Mouse (Mus musculus) limb, embryonic 11.5 days (tissue): ENCODE measurements around the gene Napepld. TPM values are rescaled to one million over a fixed set of nuclear protein-coding genes. Genes with fewer than 3 reads are reported as not detected.

Source experiments
- ATAC-seq: fragments of 200-750 bp; cut with Nextera tagmentation; 2 replicates; pipeline ENCODE4 v1.8.0; 2017; ENCODE audit warnings: low read depth; ENCODE audit not compliant: insufficient number of reproducible peaks, low FRiP score, low TSS enrichment
- DNase-seq: peaks from one replicate; pipeline ENCODE4 v3.0.0-alpha.2; 2015; ENCODE audit warnings: low spot score
- H3K27ac ChIP-seq: fragments of 300-500 bp; sonication (generic); replicated peaks from 2 replicates; pipeline ENCODE4 v1.5.1; 2014; ENCODE audit warnings: low read depth, mild to moderate bottlenecking, low read length
- H3K27me3 ChIP-seq: fragments of 300-500 bp; sonication (generic); 2 replicates; pipeline ENCODE4 v1.6.1; 2014; ENCODE audit warnings: mild to moderate bottlenecking, low read length, mixed read lengths; ENCODE audit not compliant: control insufficient read depth, insufficient read depth
- H3K36me3 ChIP-seq: fragments of 300-500 bp; sonication (generic); 2 replicates; pipeline ENCODE4 v1.6.1; 2014; ENCODE audit warnings: mild to moderate bottlenecking, low read length, moderate library complexity, mixed read lengths; ENCODE audit not compliant: control insufficient read depth, insufficient read depth
- H3K4me1 ChIP-seq: fragments of 300-500 bp; sonication (generic); 2 replicates; pipeline ENCODE4 v1.6.1; 2014; ENCODE audit warnings: low read length, mixed read lengths; ENCODE audit not compliant: control insufficient read depth, insufficient read depth
- H3K4me2 ChIP-seq: fragments of 300-500 bp; sonication (generic); 2 replicates; pipeline ENCODE4 v1.6.1; 2014; ENCODE audit warnings: low read depth, mild to moderate bottlenecking, moderate library complexity; ENCODE audit not compliant: severe bottlenecking
- H3K4me3 ChIP-seq: fragments of 300-500 bp; sonication (generic); 2 replicates; pipeline ENCODE4 v1.5.1; 2014; ENCODE audit warnings: low read depth, low read length
- H3K9ac ChIP-seq: fragments of 300-500 bp; sonication (generic); 2 replicates; pipeline ENCODE4 v1.6.1; 2014; ENCODE audit warnings: mild to moderate bottlenecking, low read length
- H3K9me3 ChIP-seq: fragments of 300-500 bp; sonication (generic); 2 replicates; pipeline ENCODE4 v1.6.1; 2016; ENCODE audit warnings: low read length; ENCODE audit not compliant: control insufficient read depth
- WGBS: fragments of 180-500 bp; shearing (Covaris S2); extraction: QIAGEN DNeasy Blood & Tissue Kit; methylation state at CpG from one replicate; pipeline ENCODE4 v1.1.7; 2014; 5-methylcytosine and 5-hydroxymethylcytosine counted together
- polyA plus RNA-seq: library from polyadenylated mRNA; unstranded; fragments of >200 nt; fragmentation: Nextera tagmentation; extraction: Ambion mirVana; gene quantifications from 2 replicates; pipeline ENCODE4 v1.2.1, GENCODE M21; 2014

Gene Napepld
- polyA plus RNA-seq, 1 experiment from 2014 or later, result 4.5 TPM

GRCm38 (mm10) chr5:21736046-21736445 lies 34.9 kb upstream of the Napepld start:
- Histone ChIP-seq H3K4me2 (no peak overlapping the region), H3K9me3 (no peaks in the 10 kb centered on the region), H3K36me3 (peaks cover 5% of the 10 kb centered on the region), H3K27ac (no peak overlapping the region), H3K9ac (no peak overlapping the region), H3K4me1 (peaks cover 3% of the 10 kb centered on the region; the same call in 1 of the 2 replicates), H3K27me3 (no peaks in the 10 kb centered on the region), H3K4me3 (no peak overlapping the region)
- WGBS, result 85% methylated on average over 11 of the region's 11 CpGs
- ATAC-seq, result no peak
- DNase-seq, result no peak

DNA sequence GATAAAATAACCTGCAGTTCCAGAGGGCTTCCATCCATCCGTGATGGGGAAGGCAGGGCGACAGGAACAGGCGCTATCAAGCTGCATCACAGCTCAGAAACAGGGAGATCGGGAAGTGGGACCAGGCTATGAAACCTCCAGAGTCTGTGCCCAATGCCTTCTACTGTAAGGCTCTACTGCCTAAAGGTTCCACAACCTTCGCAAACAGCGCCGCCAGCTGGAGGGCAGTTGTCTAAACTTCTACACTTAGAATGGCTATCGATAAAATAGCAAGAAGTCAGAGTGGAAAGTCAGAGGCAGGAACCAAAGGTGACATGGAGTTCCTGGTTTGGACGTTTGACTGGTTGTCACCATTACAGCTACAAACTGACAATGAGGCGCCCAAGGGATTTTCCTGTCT lies 34.4 kb upstream of the Napepld start:
- no peak overlapping the region for H3K4me3 ChIP-seq
- ATAC-seq, result no peak
- H3K27ac ChIP-seq, result no peak overlapping the region

DNA sequence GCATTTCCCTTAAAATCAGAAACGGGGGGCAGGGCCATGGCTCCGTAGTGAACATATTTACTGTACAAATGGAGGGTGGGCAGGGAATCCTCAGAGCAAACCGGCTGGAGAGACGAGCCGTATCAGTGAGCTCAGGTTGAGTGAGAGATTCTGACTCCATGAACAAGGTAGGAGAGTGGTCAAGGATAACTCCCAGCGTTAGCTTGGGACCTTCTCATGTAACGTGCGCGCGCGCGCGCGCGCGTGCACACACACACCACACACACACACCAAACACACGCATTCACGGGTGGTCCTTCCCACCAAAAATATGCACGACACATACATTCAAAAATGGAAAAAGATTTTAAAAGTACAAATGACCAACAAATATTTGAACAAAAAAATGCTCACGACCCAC lies 33.9 kb upstream of the Napepld start:
- DNase-seq, result no peak
- H3K9ac ChIP-seq, result no peak overlapping the region
- H3K27me3 ChIP-seq, result no peaks in the 10 kb centered on the region
- H3K4me2 ChIP-seq, result 0 out of 2 replicates have a peak overlapping the region, but pooled peaks have one; percentile 4
- peaks cover 3% of the 10 kb centered on the region; the same call in 1 of the 2 replicates for H3K4me1 ChIP-seq
- 79% methylated on average over 20 of the region's 20 CpGs for WGBS
- no peak for ATAC-seq
- no peak overlapping the region for H3K4me3 ChIP-seq
- no peak overlapping the region for H3K27ac ChIP-seq
- H3K9me3 ChIP-seq, result no peaks in the 10 kb centered on the region
- peaks cover 3% of the 10 kb centered on the region; the same call in 1 of the 2 replicates for H3K36me3 ChIP-seq

More for the DNA sequence above, 34.4 kb upstream of the Napepld start:
- Histone ChIP-seq H3K9ac (no peak overlapping the region), H3K36me3 (peaks cover 5% of the 10 kb centered on the region), H3K27me3 (no peaks in the 10 kb centered on the region), H3K4me1 (peaks cover 3% of the 10 kb centered on the region; the same call in 1 of the 2 replicates), H3K4me2 (0 out of 2 replicates have a peak overlapping the region, but pooled peaks have one; percentile 4), H3K9me3 (no peaks in the 10 kb centered on the region)
- WGBS, result 36% methylated on average over 10 of the region's 10 CpGs
- peak; percentile 73 for DNase-seq

DNA sequence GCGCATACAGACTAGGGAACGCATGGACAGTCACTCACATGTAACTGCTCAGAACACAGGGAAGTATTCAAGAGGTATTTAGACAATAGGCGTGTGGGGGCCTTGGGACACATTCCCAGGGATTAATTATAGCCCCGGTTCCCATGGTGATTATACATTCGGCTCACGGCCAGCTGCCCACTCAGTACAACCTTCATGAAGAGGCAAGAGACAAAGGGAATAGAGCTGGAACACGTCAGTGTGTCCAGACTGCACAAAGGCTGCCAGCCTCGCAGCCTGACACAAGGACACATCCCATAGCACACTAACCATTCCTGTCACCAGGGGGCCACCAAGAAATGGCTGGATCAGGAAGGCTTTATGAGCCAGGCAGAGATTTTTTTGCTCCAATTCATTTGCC lies 31.7 kb upstream of the Napepld start:
- H3K4me2 ChIP-seq, result no peak overlapping the region
- no peak for ATAC-seq
- H3K4me1 ChIP-seq, result peaks cover 2% of the 10 kb centered on the region; the same call in 1 of the 2 replicates
- H3K27ac ChIP-seq, result no peak overlapping the region
- peak; percentile 48 for DNase-seq
- H3K27me3 ChIP-seq, result no peaks in the 10 kb centered on the region
- no peak overlapping the region for H3K4me3 ChIP-seq
- no peaks in the 10 kb centered on the region for H3K36me3 ChIP-seq
- WGBS, result 64% methylated on average over 8 of the region's 8 CpGs
- H3K9ac ChIP-seq, result no peak overlapping the region
- no peaks in the 10 kb centered on the region for H3K9me3 ChIP-seq

DNA sequence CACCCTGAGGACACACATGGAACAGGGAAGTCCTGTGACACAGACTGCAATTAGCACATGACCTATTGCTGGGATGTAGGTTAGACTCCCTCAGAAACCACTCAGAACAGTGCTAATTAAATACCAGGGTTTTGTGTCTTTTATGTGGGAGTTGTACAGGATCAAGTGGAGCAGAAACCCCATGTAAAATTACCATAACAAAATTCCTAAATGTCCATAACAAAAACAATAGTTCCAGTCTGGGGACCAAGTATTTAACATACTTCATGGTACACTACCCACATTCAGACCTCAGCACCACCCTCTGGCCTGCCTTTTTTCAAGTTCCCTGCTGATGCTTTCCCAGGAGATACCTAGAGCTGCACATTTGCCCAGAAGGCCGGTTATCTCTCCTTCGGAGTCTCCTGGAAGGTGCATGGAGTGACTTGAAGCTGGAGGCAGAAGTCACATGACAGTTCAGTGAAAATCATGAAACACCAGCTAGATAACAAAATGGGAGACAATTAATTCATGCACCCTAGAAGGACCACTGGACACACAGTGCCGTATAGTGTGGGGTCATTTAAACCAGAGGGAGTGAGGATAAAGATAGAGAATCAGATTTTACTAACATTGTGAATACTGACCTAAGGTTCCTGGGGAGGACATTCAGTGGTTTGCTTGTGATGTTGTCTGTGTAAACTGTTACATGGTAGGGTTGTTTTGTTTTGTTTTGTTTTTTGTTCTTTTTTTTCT lies 31.1 kb upstream of the Napepld start:
- Histone ChIP-seq H3K4me3 (no peak overlapping the region), H3K36me3 (no peaks in the 10 kb centered on the region), H3K4me2 (no peak overlapping the region), H3K9me3 (no peaks in the 10 kb centered on the region), H3K27ac (no peak overlapping the region), H3K27me3 (no peaks in the 10 kb centered on the region), H3K4me1 (no peaks in the 10 kb centered on the region), H3K9ac (no peak overlapping the region)
- WGBS, result 90% methylated on average over 3 of the region's 3 CpGs
- ATAC-seq (no peak), DNase-seq (no peak)

- Histone ChIP-seq H3K9me3 (no peaks in the 10 kb centered on the region), H3K36me3 (no peaks in the 10 kb centered on the region), H3K27me3 (no peaks in the 10 kb centered on the region), H3K9ac (no peak overlapping the region), H3K4me1 (no peaks in the 10 kb centered on the region), H3K27ac (no peak overlapping the region), H3K4me3 (no peak overlapping the region), H3K4me2 (no peak overlapping the region)
- ATAC-seq (no peak), DNase-seq (no peak)
- WGBS, result 87% methylated on average over 5 of the region's 5 CpGs
These were observed 27.9 kb upstream of the Napepld start for GRCm38 (mm10) chr5:21729107-21729506.

DNA sequence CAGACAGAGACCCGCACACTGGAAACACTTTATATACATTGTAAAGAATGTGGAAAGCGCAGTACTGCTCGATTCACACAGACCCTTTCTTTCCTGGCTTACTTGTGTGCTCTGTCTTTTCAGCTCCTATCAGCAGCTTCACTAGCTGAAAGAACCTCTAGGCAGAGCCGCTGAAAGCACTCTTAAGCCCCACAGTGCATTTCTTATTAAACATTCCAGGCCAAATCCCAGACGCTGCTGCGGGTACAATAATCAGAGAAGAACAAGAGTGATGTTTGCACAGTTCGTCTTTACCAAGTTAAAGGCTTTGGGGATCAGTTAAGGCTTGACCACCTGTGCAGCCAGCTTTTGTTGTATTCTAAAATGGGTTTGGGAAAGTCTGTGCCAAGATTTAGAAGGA lies 23.7 kb upstream of the Napepld start:
- DNase-seq (no peak), ATAC-seq (no peak)
- WGBS, result 59% methylated on average over 7 of the region's 7 CpGs
- Histone ChIP-seq H3K9ac (no peak overlapping the region), H3K4me3 (no peak overlapping the region), H3K27ac (no peak overlapping the region), H3K9me3 (no peaks in the 10 kb centered on the region), H3K27me3 (no peaks in the 10 kb centered on the region), H3K4me2 (no peak overlapping the region), H3K36me3 (no peaks in the 10 kb centered on the region), H3K4me1 (no peaks in the 10 kb centered on the region)

DNA sequence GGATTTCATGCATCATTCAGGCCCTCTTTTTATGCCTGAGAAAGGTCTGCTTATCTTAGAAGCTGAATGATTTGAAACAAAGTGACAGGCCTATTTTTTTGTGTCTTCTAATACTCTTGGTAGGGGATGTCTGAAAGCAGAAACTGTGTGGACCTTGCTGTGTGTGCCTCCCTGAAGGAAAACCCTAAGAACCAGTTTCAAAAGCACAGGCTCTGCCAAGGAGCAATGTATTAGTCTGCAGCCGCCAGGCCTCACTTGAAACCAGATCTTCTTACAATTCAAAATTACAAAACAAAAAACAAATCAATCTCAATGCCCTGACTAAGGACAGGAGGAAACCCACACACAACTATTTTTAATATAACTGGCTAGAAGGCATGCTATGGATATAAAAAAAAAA lies 23.2 kb upstream of the Napepld start:
- ATAC-seq (no peak), DNase-seq (no peak)
- Histone ChIP-seq H3K4me2 (no peak overlapping the region), H3K4me1 (no peaks in the 10 kb centered on the region), H3K4me3 (no peak overlapping the region), H3K9me3 (no peaks in the 10 kb centered on the region), H3K27ac (no peak overlapping the region), H3K36me3 (no peaks in the 10 kb centered on the region), H3K9ac (no peak overlapping the region), H3K27me3 (no peaks in the 10 kb centered on the region)
- WGBS, result 50% methylated on average over 1 of the region's 1 CpGs
